Mouse (Mus musculus): Measurements from ENCODE around the gene Gpd1. TPM values are rescaled to one million over a fixed set of nuclear protein-coding genes. Genes with fewer than 3 reads are reported as not detected.

Gpd1 gene
- polyA plus RNA-seq, 1 experiment from 2014 or later: 6.8 TPM

GRCm38 (mm10) chr15:99703104-99703503 is 14.2 kb upstream of the Gpd1 start:
- H3K27me3 ChIP-seq (ENCODE audit: control insufficient read depth, insufficient read depth, low read length): no peaks in the 10 kb centered on the region
- 59% methylated on average over 9 of the region's 9 CpGs for WGBS
- H3K36me3 ChIP-seq (ENCODE audit: control insufficient read depth, insufficient read depth, low read length): peaks cover 12% of the 10 kb centered on the region; the same call in 1 of the 2 replicates
- peak overlapping the region; percentile 91 for H3K9ac ChIP-seq (ENCODE audit: low read length)
- ATAC-seq (ENCODE audit: low FRiP score, low TSS enrichment) (no peak), DNase-seq (ENCODE audit: low spot score) (no peak)
- H3K4me2 ChIP-seq (replicated peaks; ENCODE audit: low read depth): peak overlapping the region; percentile 51
- no peak overlapping the region; the same call in 1 of the 2 replicates for H3K27ac ChIP-seq (replicated peaks)
- TF ChIP-seq CTCF (IDR thresholded peaks at IDR 0.05; ENCODE audit: low read depth) (no peak), EP300 (optimal IDR thresholded peaks at IDR 0.05) (no peak)
- H3K9me3 ChIP-seq (ENCODE audit: control insufficient read depth, low read length): no peaks in the 10 kb centered on the region
- peak overlapping the region; percentile 82 for H3K4me3 ChIP-seq (ENCODE audit: low read depth, low read length)
- no peaks in the 10 kb centered on the region for H3K4me1 ChIP-seq (replicated peaks; ENCODE audit: control insufficient read depth, insufficient read depth)

GRCm38 (mm10) chr15:99703676-99704040 is 13.7 kb upstream of the Gpd1 start:
- H3K4me1 ChIP-seq (replicated peaks; ENCODE audit: control insufficient read depth, insufficient read depth): no peaks in the 10 kb centered on the region
- DNase-seq (ENCODE audit: low spot score) (no peak), ATAC-seq (ENCODE audit: low FRiP score, low TSS enrichment) (no peak)
- H3K4me3 ChIP-seq (ENCODE audit: low read depth, low read length): no peak overlapping the region
- H3K27me3 ChIP-seq (ENCODE audit: control insufficient read depth, insufficient read depth, low read length): no peaks in the 10 kb centered on the region
- H3K4me2 ChIP-seq (replicated peaks; ENCODE audit: low read depth): no peak overlapping the region; the same call in 1 of the 2 replicates
- no peak overlapping the region for H3K9ac ChIP-seq (ENCODE audit: low read length)
- H3K27ac ChIP-seq (replicated peaks): no peak overlapping the region
- no peaks in the 10 kb centered on the region for H3K9me3 ChIP-seq (ENCODE audit: control insufficient read depth, low read length)
- 79% methylated on average over 5 of the region's 5 CpGs for WGBS
- TF ChIP-seq EP300 (optimal IDR thresholded peaks at IDR 0.05) (no peak), CTCF (IDR thresholded peaks at IDR 0.05; ENCODE audit: low read depth) (no peak)
- H3K36me3 ChIP-seq (ENCODE audit: control insufficient read depth, insufficient read depth, low read length): peaks cover 14% of the 10 kb centered on the region; the same call in 1 of the 2 replicates

- no peak overlapping the region; the same call in 1 of the 2 replicates for H3K4me2 ChIP-seq (replicated peaks; ENCODE audit: low read depth)
- peaks cover 17% of the 10 kb centered on the region for H3K36me3 ChIP-seq (ENCODE audit: control insufficient read depth, insufficient read depth, low read length)
- 0 out of 2 replicates have a peak overlapping the region, but pooled peaks have one; percentile 13 for H3K27ac ChIP-seq (replicated peaks)
- no peak for TF ChIP-seq EP300 (optimal IDR thresholded peaks at IDR 0.05)
- TF ChIP-seq CTCF (IDR thresholded peaks at IDR 0.05; ENCODE audit: low read depth): no peak
- whole genome bisulfite sequencing: 55% methylated on average over 23 of the region's 23 CpGs
- H3K4me1 ChIP-seq (replicated peaks; ENCODE audit: control insufficient read depth, insufficient read depth): no peaks in the 10 kb centered on the region
- H3K4me3 ChIP-seq (ENCODE audit: low read depth, low read length): no peak overlapping the region
- ATAC-seq (ENCODE audit: low FRiP score, low TSS enrichment): no peak
- H3K27me3 ChIP-seq (ENCODE audit: control insufficient read depth, insufficient read depth, low read length): no peaks in the 10 kb centered on the region
- H3K9ac ChIP-seq (ENCODE audit: low read length): no peak overlapping the region
- DNase-seq (ENCODE audit: low spot score): no peak
- H3K9me3 ChIP-seq (ENCODE audit: control insufficient read depth, low read length): no peaks in the 10 kb centered on the region
These were observed 13.2 kb upstream of the Gpd1 start for GRCm38 (mm10) chr15:99704041-99704681.

GRCm38 (mm10) chr15:99704881-99705280 is 12.4 kb upstream of the Gpd1 start:
- no peak overlapping the region for H3K4me3 ChIP-seq (ENCODE audit: low read depth, low read length)
- ATAC-seq (ENCODE audit: low FRiP score, low TSS enrichment) (no peak), DNase-seq (ENCODE audit: low spot score) (no peak)
- H3K36me3 ChIP-seq (ENCODE audit: control insufficient read depth, insufficient read depth, low read length): peaks cover 23% of the 10 kb centered on the region
- H3K27ac ChIP-seq (replicated peaks): 0 out of 2 replicates have a peak overlapping the region, but pooled peaks have one; percentile 13
- 82% methylated on average over 7 of the region's 7 CpGs for WGBS
- H3K9me3 ChIP-seq (ENCODE audit: control insufficient read depth, low read length): no peaks in the 10 kb centered on the region
- no peak overlapping the region for H3K9ac ChIP-seq (ENCODE audit: low read length)
- H3K27me3 ChIP-seq (ENCODE audit: control insufficient read depth, insufficient read depth, low read length): no peaks in the 10 kb centered on the region
- no peak overlapping the region for H3K4me2 ChIP-seq (replicated peaks; ENCODE audit: low read depth)
- no peak for TF ChIP-seq CTCF (IDR thresholded peaks at IDR 0.05; ENCODE audit: low read depth)
- no peak for TF ChIP-seq EP300 (optimal IDR thresholded peaks at IDR 0.05)
- H3K4me1 ChIP-seq (replicated peaks; ENCODE audit: control insufficient read depth, insufficient read depth): no peaks in the 10 kb centered on the region

- TF ChIP-seq CTCF (IDR thresholded peaks at IDR 0.05; ENCODE audit: low read depth): peak; percentile 86
- no peak for TF ChIP-seq EP300 (optimal IDR thresholded peaks at IDR 0.05)
- H3K4me1 ChIP-seq (replicated peaks; ENCODE audit: control insufficient read depth, insufficient read depth): no peaks in the 10 kb centered on the region
- H3K9me3 ChIP-seq (ENCODE audit: control insufficient read depth, low read length): no peaks in the 10 kb centered on the region
- H3K27me3 ChIP-seq (ENCODE audit: control insufficient read depth, insufficient read depth, low read length): no peaks in the 10 kb centered on the region
- H3K27ac ChIP-seq (replicated peaks): 0 out of 2 replicates have a peak within 1 kb of the TSS, but pooled peaks have one; percentile 13
- 67% methylated on average over 11 of the region's 11 CpGs for WGBS
- no peak within 1 kb of the TSS for H3K4me2 ChIP-seq (replicated peaks; ENCODE audit: low read depth)
- no peak within 1 kb of the TSS for H3K4me3 ChIP-seq (ENCODE audit: low read depth, low read length)
- ATAC-seq (ENCODE audit: low FRiP score, low TSS enrichment): no peak
- peak; percentile 77 for DNase-seq (ENCODE audit: low spot score)
- no peak within 1 kb of the TSS for H3K9ac ChIP-seq (ENCODE audit: low read length)
- H3K36me3 ChIP-seq (ENCODE audit: control insufficient read depth, insufficient read depth, low read length): peaks cover 25% of the 10 kb centered on the region
These were observed 11.8 kb upstream of the Gpd1 start, which contains the start of gene Gm17349 for GRCm38 (mm10) chr15:99705440-99706048. TSS of gene Gm17349 (minus strand) at chr15:99705490.

GRCm38 (mm10) chr15:99708176-99708575 is 9.1 kb upstream of the Gpd1 start:
- ATAC-seq (ENCODE audit: low FRiP score, low TSS enrichment) (no peak), DNase-seq (ENCODE audit: low spot score) (no peak)
- WGBS: 93% methylated on average over 13 of the region's 13 CpGs
- no peak overlapping the region for H3K27ac ChIP-seq (replicated peaks)
- no peaks in the 10 kb centered on the region for H3K27me3 ChIP-seq (ENCODE audit: control insufficient read depth, insufficient read depth, low read length)
- H3K4me2 ChIP-seq (replicated peaks; ENCODE audit: low read depth): no peak overlapping the region
- H3K9ac ChIP-seq (ENCODE audit: low read length): no peak overlapping the region
- H3K4me3 ChIP-seq (ENCODE audit: low read depth, low read length): no peak overlapping the region
- peaks cover 43% of the 10 kb centered on the region for H3K36me3 ChIP-seq (ENCODE audit: control insufficient read depth, insufficient read depth, low read length)
- H3K4me1 ChIP-seq (replicated peaks; ENCODE audit: control insufficient read depth, insufficient read depth): no peaks in the 10 kb centered on the region
- no peaks in the 10 kb centered on the region for H3K9me3 ChIP-seq (ENCODE audit: control insufficient read depth, low read length)
- TF ChIP-seq CTCF (IDR thresholded peaks at IDR 0.05; ENCODE audit: low read depth): no peak
